Mouse (Mus musculus): ENCODE measurements at regions not wholly inside any gene's neighbourhood (a gene's known extent, or its start where the extent isn't known, plus 50 kb on each side); places are given as distances from the start of the nearest gene placed in this dataset.

DNA sequence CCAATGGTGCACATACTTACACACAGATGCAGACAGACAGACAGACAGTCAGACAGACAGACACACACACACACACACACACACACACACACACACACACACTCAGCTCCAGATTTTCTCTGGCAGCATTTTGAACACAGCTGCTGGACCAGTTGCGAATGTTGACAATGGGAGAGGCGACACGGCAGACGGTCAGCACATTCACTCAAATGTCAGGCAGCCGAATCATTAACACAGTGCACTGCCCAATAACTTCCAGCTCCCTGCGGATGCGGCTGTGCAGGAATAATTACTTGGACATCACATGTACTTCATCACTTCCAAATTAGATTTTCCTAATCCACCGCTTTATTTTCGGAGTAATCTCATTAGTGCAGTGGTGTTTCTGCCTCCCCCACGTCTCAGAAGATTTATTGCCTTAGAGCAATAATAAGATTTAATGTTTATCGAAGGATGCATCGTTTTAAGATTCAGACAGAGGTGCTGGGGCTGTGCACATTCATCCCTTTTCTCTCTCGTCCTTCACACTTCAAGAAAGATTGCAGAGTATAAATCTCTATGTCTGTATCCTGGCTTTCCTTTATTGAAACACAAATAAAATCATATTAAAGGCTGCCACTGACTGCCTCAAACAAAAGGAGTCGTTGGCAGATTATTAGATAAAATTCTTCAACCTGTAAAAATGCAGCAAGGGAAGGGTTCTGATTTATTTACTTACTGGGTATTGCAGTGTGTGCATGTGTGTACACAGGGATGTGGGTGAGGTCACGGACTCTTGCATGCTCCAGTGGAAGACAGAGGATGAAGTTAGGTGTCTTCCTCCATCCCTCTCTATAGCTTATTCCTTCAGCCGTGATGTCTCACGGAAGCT, 70.9 kb upstream of the Gas2 start:
- DNase-seq (ENCODE audit: low spot score) = no peak

DNA sequence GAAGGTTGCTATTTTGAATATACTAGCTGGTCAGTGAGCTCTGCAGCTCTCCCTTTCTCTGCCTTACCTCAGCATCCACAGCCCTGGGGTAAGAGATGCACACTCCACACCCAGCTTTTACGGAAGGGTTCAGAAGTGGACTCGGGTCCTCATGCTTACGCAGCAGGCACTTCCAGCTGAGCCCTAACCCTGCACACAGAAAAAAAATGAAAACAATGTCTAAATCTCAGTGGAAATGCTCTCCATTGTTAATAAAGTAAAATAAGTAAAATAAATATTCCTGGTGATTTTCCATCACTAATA, 70.3 kb upstream of the Gas2 start:
- DNase-seq (ENCODE audit: low spot score) = no peak
